Mouse (Mus musculus) cerebellum, adult 2 months (tissue): ENCODE data around the gene Casq1.

ENCODE experiments used
- CTCF ChIP-seq: fragments of 200-500 bp; IDR thresholded peaks from 2 replicates; pipeline ENCODE4 v1.5.1; 2011; ENCODE audit warnings: low read depth, mild to moderate bottlenecking, control low read depth, low read length, moderate library complexity, borderline replicate concordance; ENCODE audit not compliant: insufficient read depth
- POLR2A ChIP-seq: fragments of 200-500 bp; IDR thresholded peaks from 2 replicates; pipeline ENCODE4 v1.6.1; 2011; ENCODE audit warnings: low read length, control low read depth, borderline replicate concordance; ENCODE audit not compliant: insufficient read depth

- no peak for TF ChIP-seq POLR2A
- no peak for TF ChIP-seq CTCF
These were observed 51.8 kb downstream of the Casq1 start for GRCm38 (mm10) chr1:172167911-172168310.
